In the genomic region with DNA sequence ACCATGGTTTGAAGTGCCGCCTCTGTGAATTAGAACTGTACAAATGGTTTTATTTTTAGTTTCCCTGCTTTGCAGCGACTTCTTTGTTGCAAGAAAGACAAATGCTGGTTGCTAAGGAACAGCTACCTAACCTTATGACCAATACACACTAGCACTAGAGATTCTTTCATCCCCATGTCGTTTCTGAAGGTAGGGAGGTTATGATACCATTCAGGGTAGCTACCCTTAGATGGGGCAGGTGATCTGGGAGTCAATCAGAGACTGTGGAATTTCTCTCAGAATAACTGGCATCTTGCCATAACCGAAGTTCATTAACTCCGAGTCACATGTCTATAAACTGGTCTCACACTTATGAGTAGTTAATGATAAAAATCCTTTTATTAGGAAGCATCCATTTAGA, we compare ENCODE assay signal across 26 mouse cellular contexts. TPM values are rescaled to one million over a fixed set of nuclear protein-coding genes. Genes with fewer than 3 reads are reported as not detected.
DNase-seq lines count a peak whose midpoint lies in the region; ATAC-seq lines count a peak whose summit lies in the region.
"Had no signal": no experiment of that assay in that cellular context is flagged by ENCODE, and none has a peak within 500 bp of the region (broad histone marks: within the 10 kb centered on the region; RNA-seq: fewer than 3 reads in every experiment).

No protein-coding gene starts in this region.

- ATAC-seq in heart, embryonic 14.5 days (ENCODE audit: insufficient number of reproducible peaks, insufficient read depth, low FRiP score, low read depth) = no peak
- ATAC-seq in midbrain, embryonic 11.5 days (ENCODE audit: low FRiP score) = no peak
- no peak for ATAC-seq in midbrain, embryonic 16.5 days
- ATAC-seq: midbrain, embryonic 15.5 days had no signal

- H3K9me3 ChIP-seq in heart, embryonic 14.5 days (ENCODE audit: control insufficient read depth, low read length) = no peaks in the 10 kb centered on the region
- no peaks in the 10 kb centered on the region for H3K9me3 ChIP-seq in midbrain, embryonic 11.5 days (ENCODE audit: control insufficient read depth, low read length)
- H3K9me3 ChIP-seq in midbrain, embryonic 16.5 days (replicated peaks; ENCODE audit: control insufficient read depth, low read length, poor library complexity, severe bottlenecking) = no peaks in the 10 kb centered on the region
- H3K9me3 ChIP-seq: embryonic facial prominence, embryonic 12.5 days; hindbrain, embryonic 15.5 days; midbrain, embryonic 15.5 days had no signal

- H3K4me3 ChIP-seq in heart, embryonic 14.5 days (ENCODE audit: control insufficient read depth in 1 of 2, insufficient read depth in 1 of 2, low read depth in 1 of 2, low read length in 2 of 2) = no peak overlapping the region
- no peak overlapping the region for H3K4me3 ChIP-seq in midbrain, embryonic 11.5 days (ENCODE audit: low read depth, low read length)
- no peak overlapping the region for H3K4me3 ChIP-seq in midbrain, embryonic 16.5 days (ENCODE audit: low read depth, low read length)
- H3K4me3 ChIP-seq: embryonic facial prominence, embryonic 12.5 days; hindbrain, embryonic 15.5 days; left cerebral cortex, adult 2 months; midbrain, embryonic 15.5 days had no signal

- H3K36me3 ChIP-seq in heart, embryonic 14.5 days (ENCODE audit: control insufficient read depth, insufficient read depth, low read length) = no peaks in the 10 kb centered on the region
- H3K36me3 ChIP-seq in midbrain, embryonic 11.5 days (ENCODE audit: control insufficient read depth, insufficient read depth, low read length) = no peaks in the 10 kb centered on the region
- no peaks in the 10 kb centered on the region for H3K36me3 ChIP-seq in midbrain, embryonic 16.5 days (ENCODE audit: control insufficient read depth, insufficient read depth, low read length)
- H3K36me3 ChIP-seq: embryonic facial prominence, embryonic 12.5 days; G1E; hindbrain, embryonic 15.5 days; midbrain, embryonic 15.5 days had no signal

- H3K27me3 ChIP-seq in heart, embryonic 14.5 days (ENCODE audit: control insufficient read depth, insufficient read depth, low read length) = no peaks in the 10 kb centered on the region
- no peaks in the 10 kb centered on the region for H3K27me3 ChIP-seq in midbrain, embryonic 11.5 days (ENCODE audit: control insufficient read depth, insufficient read depth, low read length)
- H3K27me3 ChIP-seq in midbrain, embryonic 16.5 days (ENCODE audit: control insufficient read depth, insufficient read depth, low read depth, low read length) = no peaks in the 10 kb centered on the region
- H3K27me3 ChIP-seq: embryonic facial prominence, embryonic 12.5 days; hindbrain, embryonic 15.5 days; megakaryocyte, embryonic 14.5 days; midbrain, embryonic 15.5 days had no signal

- DNase-seq in heart, adult 11 months = no peak
- peak; percentile 59 for DNase-seq in midbrain, embryonic 11.5 days (ENCODE audit: low spot score, missing footprints)
- peak; percentile 49 for DNase-seq in brain, adult 2 months (ENCODE audit: low read depth, low spot score)
- peak; percentile 50 for DNase-seq in naive thymus-derived CD4-positive, alpha-beta T cell, adult 2 months (ENCODE audit: low read depth)
- DNase-seq in cerebellum, adult 9-11 months = no peak
- no peak for DNase-seq in spleen, postnatal 4 days (ENCODE audit: low spot score in 2 of 2)
- DNase-seq: adrenal gland, postnatal 25 days; cerebellum, adult 8-10 months; gastrocnemius, postnatal 25 days; heart, postnatal 4 days; kidney, adult 18-20 months; kidney, postnatal 10 days; left cerebral cortex, postnatal 4 days; liver; lung, adult 18-20 months; lung, postnatal 14 days; right cerebral cortex, postnatal 25 days; thymus, postnatal 4 days had no signal

- H3K27ac ChIP-seq in heart, embryonic 14.5 days (replicated peaks in 1 of 2; ENCODE audit: control insufficient read depth in 1 of 2, insufficient read depth in 1 of 2, low read depth in 2 of 2, low read length in 2 of 2) = no peak overlapping the region
- no peak overlapping the region for H3K27ac ChIP-seq in midbrain, embryonic 11.5 days (ENCODE audit: low read depth, low read length)
- no peak overlapping the region for H3K27ac ChIP-seq in midbrain, embryonic 16.5 days (ENCODE audit: low read length)
- H3K27ac ChIP-seq: embryonic facial prominence, embryonic 12.5 days; hindbrain, embryonic 15.5 days; left cerebral cortex, adult 2 months; midbrain, embryonic 15.5 days had no signal

- H3K4me1 ChIP-seq in heart, embryonic 14.5 days (ENCODE audit: control insufficient read depth in 2 of 2, insufficient read depth in 2 of 2, low read length in 2 of 2) = no peaks in the 10 kb centered on the region; a peak in 1 of 4 replicates
- H3K4me1 ChIP-seq in midbrain, embryonic 11.5 days (ENCODE audit: control insufficient read depth, insufficient read depth, low read length) = no peaks in the 10 kb centered on the region
- peaks cover 4% of the 10 kb centered on the region for H3K4me1 ChIP-seq in midbrain, embryonic 16.5 days (ENCODE audit: control insufficient read depth, insufficient read depth, low read length)
- H3K4me1 ChIP-seq: embryonic facial prominence, embryonic 12.5 days; hindbrain, embryonic 15.5 days; midbrain, embryonic 15.5 days had no signal

- WGBS in heart, embryonic 14.5 days = 32% methylated on average over 5 of the region's 5 CpGs
- 79% methylated on average over 5 of the region's 5 CpGs for WGBS in midbrain, embryonic 11.5 days
- WGBS in midbrain, embryonic 16.5 days = 64% methylated on average over 5 of the region's 5 CpGs

- peak overlapping the region; percentile 34 for H3K4me2 ChIP-seq in heart, embryonic 14.5 days (ENCODE audit: low read length)
- H3K4me2 ChIP-seq in midbrain, embryonic 11.5 days = no peak overlapping the region
- no peak overlapping the region for H3K4me2 ChIP-seq in midbrain, embryonic 16.5 days (ENCODE audit: low read length)
- H3K4me2 ChIP-seq: embryonic facial prominence, embryonic 12.5 days; hindbrain, embryonic 15.5 days; midbrain, embryonic 15.5 days had no signal

- H3K9ac ChIP-seq in heart, embryonic 14.5 days (ENCODE audit: low read length) = no peak overlapping the region
- H3K9ac ChIP-seq in midbrain, embryonic 11.5 days (ENCODE audit: low read length) = no peak overlapping the region
- no peak overlapping the region for H3K9ac ChIP-seq in midbrain, embryonic 16.5 days (ENCODE audit: low read depth, low read length)
- H3K9ac ChIP-seq: embryonic facial prominence, embryonic 12.5 days; hindbrain, embryonic 15.5 days; midbrain, embryonic 15.5 days had no signal

RNA-seq across cellular contexts. Expression of gene Epsti1, which starts 1.4 kb away (rescaled TPM):
- polyA plus RNA-seq in heart, embryonic 14.5 days (2014; fragmentation: Nextera tagmentation; extraction: Ambion mirVana) = 0.86 and 1.1 TPM in 2 replicates
- polyA plus RNA-seq in midbrain, embryonic 11.5 days (2014; fragmentation: Nextera tagmentation; extraction: Ambion mirVana) = 0.31 and 0.44 TPM in 2 replicates
- 0.32 TPM in 1 of 2 replicates, not detected in the other for polyA plus RNA-seq in midbrain, embryonic 16.5 days (2015; fragmentation: Nextera tagmentation; extraction: Ambion mirVana)
- polyA plus RNA-seq: G1E had no signal

RNA-seq across cellular contexts. Expression of gene Dnajc15, which starts 30.5 kb away (rescaled TPM):
- 167 and 179 TPM in 2 replicates for polyA plus RNA-seq in heart, embryonic 14.5 days (2014; fragmentation: Nextera tagmentation; extraction: Ambion mirVana)
- 99.2 and 111 TPM in 2 replicates for polyA plus RNA-seq in midbrain, embryonic 11.5 days (2014; fragmentation: Nextera tagmentation; extraction: Ambion mirVana)
- polyA plus RNA-seq in midbrain, embryonic 16.5 days (2015; fragmentation: Nextera tagmentation; extraction: Ambion mirVana) = 79.3 and 90.1 TPM in 2 replicates

Comparison
In these comparisons a context has a peak if more than half of its experiments do, and no peak if none do; other contexts are left out.
1. DNase-seq: peak in midbrain, embryonic 11.5 days (single experiment), brain, adult 2 months (single experiment) and naive thymus-derived CD4-positive, alpha-beta T cell, adult 2 months (single experiment); none in heart, adult 11 months (single experiment), cerebellum, adult 9-11 months (single experiment) and spleen, postnatal 4 days (0 of 2).